Mouse (Mus musculus): ENCODE results near the gene Ccr10. TPM values are rescaled to one million over a fixed set of nuclear protein-coding genes. Genes with fewer than 3 reads are reported as not detected.
"Not testable (repeated sequence)": the region's sequence is repeated elsewhere in the genome, so short reads cannot be mapped to it uniquely, and the experiment has no call there.

The Ccr10 gene
- polyA plus RNA-seq, 1 experiment from 2014 or later, result 0.24 TPM

DNA sequence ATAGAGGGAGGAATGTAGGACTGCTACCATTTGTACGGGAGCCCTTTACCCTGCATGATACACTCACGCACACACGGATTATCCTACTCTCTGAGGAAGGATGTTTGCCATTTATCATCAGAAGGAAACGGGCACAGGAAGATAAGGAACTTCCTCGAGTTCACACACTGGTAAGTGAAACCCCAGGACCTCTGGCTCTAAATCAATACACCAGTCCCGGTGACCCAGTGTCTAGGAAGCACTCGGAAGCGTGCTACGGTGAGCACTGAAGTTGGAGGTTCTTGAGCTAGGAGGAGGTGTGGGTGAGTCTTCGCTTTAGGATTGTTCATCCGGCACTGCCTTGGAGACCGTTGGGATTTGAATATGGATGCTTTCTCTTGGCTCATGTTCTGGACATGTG is 42.2 kb downstream of the Ccr10 start:
- DNase-seq (ENCODE audit: low spot score), result no peak
- Histone ChIP-seq H3K4me3 (ENCODE audit: low read depth, low read length) (no peak overlapping the region), H3K36me3 (ENCODE audit: control insufficient read depth, insufficient read depth, low read length) (no peaks in the 10 kb centered on the region), H3K27me3 (ENCODE audit: control insufficient read depth, insufficient read depth, low read length) (no peaks in the 10 kb centered on the region), H3K9ac (ENCODE audit: low read length) (no peak overlapping the region), H3K4me2 (replicated peaks; ENCODE audit: low read depth) (no peak overlapping the region), H3K4me1 (replicated peaks; ENCODE audit: control insufficient read depth, insufficient read depth) (peaks cover 3% of the 10 kb centered on the region; the same call in 1 of the 2 replicates), H3K9me3 (ENCODE audit: control insufficient read depth, low read length) (no peaks in the 10 kb centered on the region), H3K27ac (replicated peaks) (no peak overlapping the region)
- WGBS, result 53% methylated on average over 12 of the region's 12 CpGs
- ATAC-seq (ENCODE audit: low FRiP score, low TSS enrichment), result no peak
- TF ChIP-seq EP300 (optimal IDR thresholded peaks at IDR 0.05) (no peak), CTCF (IDR thresholded peaks at IDR 0.05; ENCODE audit: low read depth) (no peak)

DNA sequence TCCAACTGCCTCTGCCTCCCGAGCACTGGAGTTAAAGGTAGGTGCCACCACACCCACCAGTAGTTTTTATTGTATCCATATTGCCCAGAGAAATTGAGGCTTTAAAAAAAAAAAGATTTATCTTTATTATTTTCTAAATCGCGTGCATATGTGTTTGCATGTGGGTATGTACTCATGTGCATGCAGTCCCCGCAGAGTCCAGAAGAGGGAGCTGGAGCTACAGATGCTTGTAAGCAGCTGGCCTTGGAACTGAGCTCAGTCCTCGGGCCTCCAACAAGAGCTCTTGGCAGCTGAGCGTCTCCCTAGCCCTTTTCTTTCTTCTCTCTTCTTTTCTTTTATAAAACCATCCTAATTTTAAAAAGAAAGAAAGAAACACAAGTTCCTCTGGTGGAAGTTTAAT is 43.5 kb downstream of the Ccr10 start:
- no peak overlapping the region for H3K4me2 ChIP-seq (replicated peaks; ENCODE audit: low read depth)
- H3K9ac ChIP-seq (ENCODE audit: low read length), result no peak overlapping the region
- H3K36me3 ChIP-seq (ENCODE audit: control insufficient read depth, insufficient read depth, low read length), result peaks cover under 1% of the 10 kb centered on the region; the same call in 1 of the 2 replicates
- no peaks in the 10 kb centered on the region for H3K9me3 ChIP-seq (ENCODE audit: control insufficient read depth, low read length)
- H3K27ac ChIP-seq (replicated peaks), result no peak overlapping the region
- DNase-seq (ENCODE audit: low spot score) (peak; percentile 56), ATAC-seq (ENCODE audit: low FRiP score, low TSS enrichment) (no peak)
- TF ChIP-seq CTCF (IDR thresholded peaks at IDR 0.05; ENCODE audit: low read depth), result peak; percentile 66
- no peak for TF ChIP-seq EP300 (optimal IDR thresholded peaks at IDR 0.05)
- 92% methylated on average over 6 of the region's 6 CpGs for WGBS
- H3K4me1 ChIP-seq (replicated peaks; ENCODE audit: control insufficient read depth, insufficient read depth), result peaks cover 3% of the 10 kb centered on the region; the same call in 1 of the 2 replicates
- no peak overlapping the region for H3K4me3 ChIP-seq (ENCODE audit: low read depth, low read length)
- no peaks in the 10 kb centered on the region for H3K27me3 ChIP-seq (ENCODE audit: control insufficient read depth, insufficient read depth, low read length)

DNA sequence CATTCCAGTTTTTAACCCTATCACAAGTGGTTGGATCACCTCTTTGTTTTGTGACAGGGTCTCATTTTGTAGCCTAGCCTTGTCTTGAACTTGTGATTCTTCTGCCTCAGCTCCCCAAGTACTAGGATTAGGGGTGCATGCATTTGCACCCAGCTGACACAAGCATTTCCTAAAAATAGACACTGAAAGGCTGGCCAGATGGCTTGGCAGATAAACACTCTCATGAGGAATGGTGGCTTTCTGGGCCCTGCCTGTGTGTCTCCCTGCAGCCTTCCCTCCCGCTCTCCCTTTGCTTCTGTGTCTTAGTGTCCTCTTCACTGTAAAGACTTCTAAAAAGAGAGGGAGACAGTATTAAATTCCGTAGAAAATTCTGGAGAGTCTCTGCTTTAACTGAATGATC is 44.1 kb downstream of the Ccr10 start:
- ATAC-seq (ENCODE audit: low FRiP score, low TSS enrichment), result no peak
- WGBS, result 66% methylated on average over 2 of the region's 2 CpGs
- Histone ChIP-seq H3K4me2 (replicated peaks; ENCODE audit: low read depth) (no peak overlapping the region), H3K27ac (replicated peaks) (no peak overlapping the region), H3K4me3 (ENCODE audit: low read depth, low read length) (no peak overlapping the region), H3K27me3 (ENCODE audit: control insufficient read depth, insufficient read depth, low read length) (no peaks in the 10 kb centered on the region), H3K36me3 (ENCODE audit: control insufficient read depth, insufficient read depth, low read length) (peaks cover 3% of the 10 kb centered on the region; the same call in 1 of the 2 replicates), H3K9ac (ENCODE audit: low read length) (no peak overlapping the region), H3K4me1 (replicated peaks; ENCODE audit: control insufficient read depth, insufficient read depth) (peaks cover 3% of the 10 kb centered on the region; the same call in 1 of the 2 replicates), H3K9me3 (ENCODE audit: control insufficient read depth, low read length) (no peaks in the 10 kb centered on the region)
- TF ChIP-seq CTCF (IDR thresholded peaks at IDR 0.05; ENCODE audit: low read depth) (no peak), EP300 (optimal IDR thresholded peaks at IDR 0.05) (no peak)
- DNase-seq (ENCODE audit: low spot score), result no peak

DNA sequence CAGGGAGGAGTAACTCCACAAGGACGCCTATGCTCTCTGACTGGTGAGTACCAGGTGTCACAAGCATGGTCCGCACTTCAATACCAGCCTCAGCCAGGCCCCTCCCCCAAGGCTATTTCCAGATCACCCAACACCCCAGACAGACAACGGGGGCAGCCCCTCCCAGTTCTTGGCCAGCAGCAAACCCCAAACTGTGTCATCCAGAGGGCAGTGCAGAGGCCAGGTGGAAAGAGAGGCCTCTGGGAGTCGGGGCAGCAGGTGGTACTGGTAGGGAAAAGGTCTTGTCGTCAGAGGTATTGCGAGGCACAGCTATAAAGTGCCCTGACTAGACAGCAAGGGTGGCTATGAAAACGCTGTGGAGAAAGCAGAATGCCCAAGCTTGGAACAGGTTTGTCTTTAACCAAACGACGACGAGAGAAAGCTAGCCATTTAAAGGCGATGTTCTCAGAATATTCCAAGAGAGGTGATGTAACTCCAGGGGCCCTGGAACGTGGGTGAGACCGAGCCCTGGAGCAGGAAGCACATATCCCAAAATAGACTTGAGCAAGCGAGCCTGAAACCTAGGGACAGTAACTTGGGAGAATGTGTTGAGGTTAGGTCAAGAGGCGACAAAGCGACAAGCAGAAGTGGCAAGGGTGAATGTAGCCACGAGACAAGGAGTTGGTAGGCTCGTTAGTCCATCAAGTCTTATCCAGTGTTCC is 45.0 kb downstream of the Ccr10 start:
- Histone ChIP-seq H3K4me1 (replicated peaks; ENCODE audit: control insufficient read depth, insufficient read depth) (peaks cover 3% of the 10 kb centered on the region; the same call in 1 of the 2 replicates), H3K27me3 (ENCODE audit: control insufficient read depth, insufficient read depth, low read length) (no peaks in the 10 kb centered on the region), H3K4me2 (replicated peaks; ENCODE audit: low read depth) (no peak overlapping the region), H3K36me3 (ENCODE audit: control insufficient read depth, insufficient read depth, low read length) (peaks cover 7% of the 10 kb centered on the region), H3K9me3 (ENCODE audit: control insufficient read depth, low read length) (no peaks in the 10 kb centered on the region), H3K4me3 (ENCODE audit: low read depth, low read length) (no peak overlapping the region), H3K9ac (ENCODE audit: low read length) (no peak overlapping the region), H3K27ac (replicated peaks) (0 out of 2 replicates have a peak overlapping the region, but pooled peaks have one; percentile 30)
- no peak for TF ChIP-seq EP300 (optimal IDR thresholded peaks at IDR 0.05)
- no peak for TF ChIP-seq CTCF (IDR thresholded peaks at IDR 0.05; ENCODE audit: low read depth)
- WGBS, result 35% methylated on average over 18 of the region's 18 CpGs
- ATAC-seq (ENCODE audit: low FRiP score, low TSS enrichment) (peak; percentile 44; the same call in 1 of the 2 replicates), DNase-seq (ENCODE audit: low spot score) (peak; percentile 24)

DNA sequence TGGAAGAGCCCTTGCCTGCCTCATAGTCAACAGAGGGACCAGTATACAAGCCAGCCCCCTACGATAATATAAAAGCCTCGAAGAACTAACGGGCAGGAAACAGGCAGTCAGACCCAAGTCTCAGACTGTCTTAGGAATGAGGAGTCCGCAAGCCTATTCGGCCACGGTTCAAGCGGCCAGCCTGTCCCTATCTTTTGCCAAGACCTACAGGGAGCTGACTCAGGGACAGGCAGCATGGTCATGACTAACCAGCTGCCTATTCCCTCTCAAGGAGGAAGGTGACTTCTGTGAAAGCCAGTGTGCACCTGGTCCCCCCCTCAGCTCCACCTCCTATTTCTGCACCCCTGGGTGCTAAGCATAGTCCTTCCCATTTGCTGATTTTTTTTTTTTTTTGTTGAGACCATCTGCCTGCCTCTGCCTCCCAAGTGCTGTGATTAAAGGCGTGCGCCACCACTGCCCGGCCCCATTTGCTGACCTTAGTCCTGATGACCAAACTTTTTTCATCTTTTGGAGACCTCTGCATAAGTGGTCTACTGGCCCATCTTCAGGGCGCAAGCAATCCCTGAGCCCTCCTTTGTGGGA is 46.2 kb downstream of the Ccr10 start:
- no peak overlapping the region for H3K4me2 ChIP-seq (replicated peaks; ENCODE audit: low read depth)
- no peak overlapping the region for H3K4me3 ChIP-seq (ENCODE audit: low read depth, low read length)
- no peak overlapping the region for H3K9ac ChIP-seq (ENCODE audit: low read length)
- no peaks in the 10 kb centered on the region for H3K9me3 ChIP-seq (ENCODE audit: control insufficient read depth, low read length)
- TF ChIP-seq EP300 (optimal IDR thresholded peaks at IDR 0.05) (no peak), CTCF (IDR thresholded peaks at IDR 0.05; ENCODE audit: low read depth) (no peak)
- 80% methylated on average over 11 of the region's 11 CpGs for WGBS
- peaks cover 3% of the 10 kb centered on the region; the same call in 1 of the 2 replicates for H3K4me1 ChIP-seq (replicated peaks; ENCODE audit: control insufficient read depth, insufficient read depth)
- peaks cover 7% of the 10 kb centered on the region for H3K36me3 ChIP-seq (ENCODE audit: control insufficient read depth, insufficient read depth, low read length)
- ATAC-seq (ENCODE audit: low FRiP score, low TSS enrichment), result peak; percentile 20; the same call in 1 of the 2 replicates
- DNase-seq (ENCODE audit: low spot score), result no peak
- H3K27me3 ChIP-seq (ENCODE audit: control insufficient read depth, insufficient read depth, low read length), result no peaks in the 10 kb centered on the region
- no peak overlapping the region for H3K27ac ChIP-seq (replicated peaks)

DNA sequence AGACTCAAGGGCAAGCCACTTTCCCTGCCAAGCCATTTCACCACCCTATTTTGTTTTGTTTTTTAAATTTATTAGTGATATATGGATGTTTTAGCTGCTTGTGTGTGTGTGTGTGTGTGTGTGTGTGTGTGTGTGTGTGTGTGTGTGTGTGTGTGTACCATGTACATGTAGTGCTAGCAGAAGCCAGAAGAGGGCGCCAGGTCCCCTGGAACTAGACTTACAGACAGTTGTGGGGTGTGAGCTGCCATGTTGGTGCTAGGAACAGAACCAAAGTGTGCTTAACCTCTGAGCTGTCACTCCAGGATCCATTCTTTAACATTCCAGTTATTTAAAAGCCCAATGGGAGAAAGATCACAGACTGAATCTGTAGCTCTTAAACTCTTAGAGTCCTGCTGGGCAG is 48.2 kb downstream of the Ccr10 start:
- no peaks in the 10 kb centered on the region for H3K27me3 ChIP-seq (ENCODE audit: control insufficient read depth, insufficient read depth, low read length)
- no peaks in the 10 kb centered on the region for H3K9me3 ChIP-seq (ENCODE audit: control insufficient read depth, low read length)
- 77% methylated on average over 1 of the region's 1 CpGs for WGBS
- TF ChIP-seq EP300 (optimal IDR thresholded peaks at IDR 0.05) (no peak), CTCF (IDR thresholded peaks at IDR 0.05; ENCODE audit: low read depth) (peak; percentile 53)
- ATAC-seq (ENCODE audit: low FRiP score, low TSS enrichment), result no peak
- H3K27ac ChIP-seq (replicated peaks), result no peak overlapping the region
- peaks cover 3% of the 10 kb centered on the region; the same call in 1 of the 2 replicates for H3K4me1 ChIP-seq (replicated peaks; ENCODE audit: control insufficient read depth, insufficient read depth)
- H3K4me3 ChIP-seq (ENCODE audit: low read depth, low read length), result no peak overlapping the region
- no peak overlapping the region for H3K4me2 ChIP-seq (replicated peaks; ENCODE audit: low read depth)
- peaks cover 9% of the 10 kb centered on the region for H3K36me3 ChIP-seq (ENCODE audit: control insufficient read depth, insufficient read depth, low read length)
- DNase-seq (ENCODE audit: low spot score), result no peak
- no peak overlapping the region for H3K9ac ChIP-seq (ENCODE audit: low read length)

DNA sequence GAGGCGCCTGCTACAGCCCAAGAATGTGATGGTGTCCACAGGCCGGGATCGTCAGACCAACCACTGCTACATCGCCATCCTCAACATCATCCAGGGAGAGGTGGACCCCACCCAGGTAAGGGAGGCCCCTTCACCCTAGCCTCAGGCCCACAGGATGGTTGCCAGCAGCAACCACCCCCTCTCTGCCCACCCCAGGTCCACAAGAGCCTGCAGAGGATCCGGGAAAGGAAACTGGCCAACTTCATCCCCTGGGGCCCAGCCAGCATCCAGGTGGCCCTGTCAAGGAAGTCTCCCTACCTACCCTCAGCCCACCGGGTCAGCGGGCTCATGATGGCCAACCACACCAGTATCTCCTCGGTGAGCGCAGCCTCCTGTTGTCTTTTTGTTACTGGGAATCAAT is 50.2 kb downstream of the Ccr10 start:
- 97% methylated on average over 7 of the region's 9 CpGs for WGBS
- not testable (repeated sequence) for H3K4me2 ChIP-seq (replicated peaks; ENCODE audit: low read depth); H3K4me3 ChIP-seq (ENCODE audit: low read depth, low read length); ATAC-seq (ENCODE audit: low FRiP score, low TSS enrichment); H3K36me3 ChIP-seq (ENCODE audit: control insufficient read depth, insufficient read depth, low read length); H3K27ac ChIP-seq (replicated peaks); H3K27me3 ChIP-seq (ENCODE audit: control insufficient read depth, insufficient read depth, low read length); DNase-seq (ENCODE audit: low spot score); H3K4me1 ChIP-seq (replicated peaks; ENCODE audit: control insufficient read depth, insufficient read depth); H3K9ac ChIP-seq (ENCODE audit: low read length); H3K9me3 ChIP-seq (ENCODE audit: control insufficient read depth, low read length)

DNA sequence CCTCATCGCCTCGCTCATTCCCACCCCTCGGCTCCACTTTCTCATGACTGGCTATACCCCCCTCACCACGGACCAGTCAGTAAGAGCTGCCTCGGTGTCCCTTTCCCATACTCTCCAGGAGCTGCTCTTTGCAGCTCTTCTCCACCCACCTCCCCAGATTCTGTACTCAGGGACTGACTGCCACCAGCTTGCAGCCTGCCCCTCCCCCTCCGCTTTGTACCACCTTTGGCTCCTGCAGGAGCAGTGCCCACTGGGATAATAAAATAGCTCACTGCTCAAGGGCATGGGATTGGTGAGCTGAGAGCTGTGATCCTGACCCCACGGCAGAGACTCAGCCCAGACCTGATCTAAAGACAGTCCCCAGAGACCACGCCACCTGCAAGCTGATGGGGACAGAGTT is 50.7 kb downstream of the Ccr10 start:
- not testable (repeated sequence) for H3K4me1 ChIP-seq (replicated peaks; ENCODE audit: control insufficient read depth, insufficient read depth); H3K4me2 ChIP-seq (replicated peaks; ENCODE audit: low read depth); ATAC-seq (ENCODE audit: low FRiP score, low TSS enrichment); H3K27ac ChIP-seq (replicated peaks); H3K9ac ChIP-seq (ENCODE audit: low read length); H3K27me3 ChIP-seq (ENCODE audit: control insufficient read depth, insufficient read depth, low read length); DNase-seq (ENCODE audit: low spot score); H3K4me3 ChIP-seq (ENCODE audit: low read depth, low read length); H3K9me3 ChIP-seq (ENCODE audit: control insufficient read depth, low read length); H3K36me3 ChIP-seq (ENCODE audit: control insufficient read depth, insufficient read depth, low read length)
- WGBS, result 90% methylated on average over 7 of the region's 8 CpGs
